Mouse (Mus musculus) kidney, postnatal 0 days (tissue): ENCODE data around the gene Ppl. TPM values are rescaled to one million over a fixed set of nuclear protein-coding genes. Genes with fewer than 3 reads are reported as not detected.

Experiments used
- ATAC-seq: fragments of 200-750 bp; cut with Nextera tagmentation; replicated peaks from 2 replicates; pipeline ENCODE4 v1.8.0; 2017; ENCODE audit warnings: low read depth, moderate number of reproducible peaks, moderate TSS enrichment, moderate library complexity; ENCODE audit not compliant: low FRiP score
- DNase-seq: peaks from one replicate; pipeline ENCODE4 v3.0.0-alpha.2; 2016; ENCODE audit warnings: low spot score
- H3K27ac ChIP-seq: fragments of 300-500 bp; sonication (generic); 2 replicates; pipeline ENCODE4 v1.5.1; 2014; ENCODE audit warnings: mild to moderate bottlenecking
- H3K27me3 ChIP-seq: fragments of 300-500 bp; sonication (generic); 2 replicates; pipeline ENCODE4 v1.6.1; 2014; ENCODE audit warnings: low read length, mixed read lengths; ENCODE audit not compliant: insufficient read depth
- H3K36me3 ChIP-seq: fragments of 300-500 bp; sonication (generic); 2 replicates; pipeline ENCODE4 v1.6.1; 2014; ENCODE audit warnings: low read length, mixed read lengths; ENCODE audit not compliant: insufficient read depth
- H3K4me1 ChIP-seq: fragments of 300-500 bp; sonication (generic); replicated peaks from 2 replicates; pipeline ENCODE4 v1.6.1; 2014; ENCODE audit warnings: antibody characterized with exemption, low read length, mixed read lengths; ENCODE audit not compliant: insufficient read depth
- H3K4me2 ChIP-seq: fragments of 300-500 bp; sonication (generic); 2 replicates; pipeline ENCODE4 v1.6.1; 2014; ENCODE audit warnings: mild to moderate bottlenecking, low read length, moderate library complexity, mixed read lengths
- H3K4me3 ChIP-seq: fragments of 300-500 bp; sonication (generic); replicated peaks from 2 replicates; pipeline ENCODE4 v1.5.1; 2014; ENCODE audit warnings: low read depth, low read length
- H3K9ac ChIP-seq: fragments of 300-500 bp; sonication (generic); 2 replicates; pipeline ENCODE4 v1.6.1; 2014; ENCODE audit warnings: low read depth, low read length
- H3K9me3 ChIP-seq: fragments of 300-500 bp; sonication (generic); replicated peaks from 2 replicates; pipeline ENCODE4 v1.6.1; 2016; ENCODE audit warnings: low read length, inconsistent platforms, mixed read lengths
- CTCF ChIP-seq: IDR thresholded peaks from 2 replicates; pipeline ENCODE4 v1.5.1; 2016; ENCODE audit warnings: antibody characterized with exemption, low read depth, mild to moderate bottlenecking, moderate library complexity
- WGBS: fragments of 180-500 bp; shearing (Covaris S2); extraction: QIAGEN DNeasy Blood & Tissue Kit; methylation state at CpG from one replicate; pipeline ENCODE4 v1.1.7; 2014; 5-methylcytosine and 5-hydroxymethylcytosine counted together
- polyA plus RNA-seq: library from polyadenylated mRNA; unstranded; fragments of >200 nt; fragmentation: Nextera tagmentation; extraction: Ambion mirVana; gene quantifications from 2 replicates; pipeline ENCODE4 v1.2.1, GENCODE M21; 2015

Gene Ppl
- polyA plus RNA-seq: 2.8 TPM in 2 replicates

DNA sequence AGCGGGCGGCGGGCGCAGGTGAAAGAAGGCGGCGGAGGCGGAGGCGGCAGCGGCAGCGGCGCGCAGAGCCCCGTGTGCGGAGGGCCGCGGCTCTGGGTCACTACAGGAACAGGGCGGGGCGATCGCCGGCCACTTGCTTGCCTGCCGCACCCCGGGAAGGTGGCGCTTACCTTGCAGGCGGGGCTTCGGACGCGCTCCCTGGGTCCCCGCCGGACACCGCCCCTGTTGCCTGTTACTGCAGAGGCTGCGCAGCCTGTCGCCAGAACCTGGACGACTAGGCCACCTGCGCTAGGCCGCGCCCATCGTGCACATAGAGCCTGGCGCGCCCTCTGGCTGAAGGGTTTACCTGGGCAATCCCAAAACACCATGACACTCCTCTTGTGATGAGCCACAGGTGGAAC is at the start of gene Ppl:
Gene Ppl (minus strand): TSS at position 21 of the 401 bp plus-strand sequence.
- no peaks in the 10 kb centered on the region for H3K4me1 ChIP-seq
- no peak within 1 kb of the TSS for H3K27ac ChIP-seq
- WGBS: under 1% methylated on average over 27 of the region's 39 CpGs

GRCm38 (mm10) chr16:5172636-5173035 is 40.4 kb upstream of the Ppl start:
- Histone ChIP-seq H3K4me2 (no peak overlapping the region), H3K9me3 (no peaks in the 10 kb centered on the region), H3K27me3 (no peaks in the 10 kb centered on the region), H3K9ac (no peak overlapping the region), H3K4me3 (no peak overlapping the region), H3K4me1 (no peaks in the 10 kb centered on the region), H3K27ac (no peak overlapping the region), H3K36me3 (no peaks in the 10 kb centered on the region)
- ATAC-seq (no peak), DNase-seq (no peak)
- TF ChIP-seq CTCF: no peak
- WGBS: 91% methylated on average over 6 of the region's 6 CpGs

More for the DNA sequence above, at the start of gene Ppl:
- Histone ChIP-seq H3K9ac (peak within 1 kb of the TSS; percentile 51), H3K4me3 (peak within 1 kb of the TSS; percentile 39), H3K27me3 (peaks cover 18% of the 10 kb centered on the region; the same call in 1 of the 2 replicates), H3K9me3 (no peaks in the 10 kb centered on the region), H3K36me3 (no peaks in the 10 kb centered on the region), H3K4me2 (peak within 1 kb of the TSS; percentile 59)
- ATAC-seq (peak; percentile 61), DNase-seq (peak; percentile 62)
- TF ChIP-seq CTCF: peak; percentile 54

DNA sequence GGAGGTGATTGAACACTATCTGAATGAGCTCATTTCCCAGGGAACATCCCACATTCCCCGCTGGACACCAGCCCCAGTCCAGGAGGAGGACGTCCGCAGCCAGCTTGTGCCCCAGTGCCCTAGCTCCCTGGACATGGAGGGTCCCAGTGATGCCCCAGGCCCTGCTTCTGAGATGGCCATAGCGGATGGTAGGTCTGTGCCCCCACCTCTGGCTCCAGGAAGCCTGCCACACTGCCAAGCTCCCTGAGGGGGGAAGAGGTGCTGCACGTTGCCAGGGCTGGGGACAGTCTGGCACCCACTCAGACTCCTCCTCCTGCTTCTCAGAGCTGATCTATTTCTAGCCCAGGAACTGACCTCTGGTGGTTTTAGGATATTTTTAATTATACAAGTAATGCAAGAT is 36.6 kb upstream of the Ppl start:
- Histone ChIP-seq H3K36me3 (no peaks in the 10 kb centered on the region), H3K27ac (no peak overlapping the region), H3K9ac (no peak overlapping the region), H3K4me3 (no peak overlapping the region), H3K27me3 (no peaks in the 10 kb centered on the region), H3K4me1 (no peaks in the 10 kb centered on the region), H3K9me3 (no peaks in the 10 kb centered on the region), H3K4me2 (no peak overlapping the region)
- DNase-seq: no peak
- WGBS: 61% methylated on average over 5 of the region's 5 CpGs
- no peak for TF ChIP-seq CTCF
- no peak for ATAC-seq

GRCm38 (mm10) chr16:5168038-5168437 is 35.8 kb upstream of the Ppl start:
- no peak for DNase-seq
- no peak overlapping the region for H3K9ac ChIP-seq
- ATAC-seq: no peak
- no peak overlapping the region for H3K4me3 ChIP-seq
- 86% methylated on average over 2 of the region's 2 CpGs for WGBS
- no peaks in the 10 kb centered on the region for H3K27me3 ChIP-seq
- H3K4me2 ChIP-seq: no peak overlapping the region
- H3K4me1 ChIP-seq: no peaks in the 10 kb centered on the region
- no peaks in the 10 kb centered on the region for H3K9me3 ChIP-seq
- H3K36me3 ChIP-seq: no peaks in the 10 kb centered on the region
- TF ChIP-seq CTCF: no peak
- H3K27ac ChIP-seq: no peak overlapping the region

GRCm38 (mm10) chr16:5164327-5164726 is 32.1 kb upstream of the Ppl start:
- Histone ChIP-seq H3K9me3 (no peaks in the 10 kb centered on the region), H3K27me3 (no peaks in the 10 kb centered on the region), H3K4me2 (no peak overlapping the region), H3K9ac (no peak overlapping the region), H3K36me3 (no peaks in the 10 kb centered on the region), H3K4me1 (no peaks in the 10 kb centered on the region), H3K27ac (no peak overlapping the region), H3K4me3 (no peak overlapping the region)
- ATAC-seq: no peak
- no peak for TF ChIP-seq CTCF
- DNase-seq: no peak
- WGBS: 60% methylated on average over 6 of the region's 6 CpGs

DNA sequence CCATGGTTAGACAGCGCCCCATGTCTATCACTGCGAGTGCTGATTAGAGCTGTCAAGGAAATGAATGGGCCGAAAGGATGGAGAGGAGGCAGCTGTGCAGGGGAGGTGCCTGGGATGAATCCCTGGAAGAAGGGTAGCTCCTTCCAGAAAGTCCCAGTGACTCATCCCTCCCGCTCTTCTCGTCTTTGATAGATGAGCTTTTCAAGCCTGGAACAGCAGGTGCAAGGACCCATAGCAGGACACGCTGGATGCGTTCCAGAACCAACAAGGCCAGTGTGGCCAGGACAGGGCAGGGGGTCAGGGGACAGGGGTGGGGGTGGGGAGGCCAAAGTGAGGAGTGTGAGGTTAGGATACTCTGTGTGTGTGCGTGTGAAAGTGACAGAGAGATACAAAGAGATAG is 27.0 kb upstream of the Ppl start:
- DNase-seq: no peak
- no peak for TF ChIP-seq CTCF
- Histone ChIP-seq H3K27me3 (no peaks in the 10 kb centered on the region), H3K27ac (no peak overlapping the region), H3K4me2 (no peak overlapping the region), H3K9me3 (no peaks in the 10 kb centered on the region), H3K4me1 (no peaks in the 10 kb centered on the region), H3K9ac (no peak overlapping the region), H3K4me3 (no peak overlapping the region), H3K36me3 (no peaks in the 10 kb centered on the region)
- WGBS: 55% methylated on average over 8 of the region's 8 CpGs
- ATAC-seq: no peak

DNA sequence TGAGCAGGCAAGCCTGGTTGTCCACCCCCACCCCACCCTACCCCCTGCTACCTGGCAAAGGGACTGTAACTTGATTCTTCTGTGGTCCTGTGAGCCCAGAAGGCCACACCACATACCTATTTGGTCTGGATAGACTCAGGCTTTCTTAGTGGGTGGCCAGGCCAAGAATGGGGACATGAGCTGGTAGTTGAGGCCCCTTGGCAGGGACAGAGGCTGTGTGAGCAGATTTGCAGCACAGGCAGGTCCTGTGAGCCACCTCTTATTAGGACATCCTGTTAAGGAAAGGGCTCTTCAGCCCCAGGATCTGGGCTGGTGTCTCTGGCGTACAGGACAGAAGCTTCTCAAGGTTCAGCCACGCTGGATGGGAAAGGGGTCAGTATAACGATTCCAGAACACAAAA is 24.9 kb upstream of the Ppl start:
- H3K36me3 ChIP-seq: no peaks in the 10 kb centered on the region
- H3K27me3 ChIP-seq: no peaks in the 10 kb centered on the region
- no peak overlapping the region for H3K4me2 ChIP-seq
- H3K27ac ChIP-seq: no peak overlapping the region
- H3K4me3 ChIP-seq: no peak overlapping the region
- ATAC-seq (no peak), DNase-seq (no peak)
- no peaks in the 10 kb centered on the region for H3K4me1 ChIP-seq
- H3K9ac ChIP-seq: no peak overlapping the region
- WGBS: 67% methylated on average over 3 of the region's 3 CpGs
- TF ChIP-seq CTCF: no peak
- H3K9me3 ChIP-seq: no peaks in the 10 kb centered on the region
